Mouse (Mus musculus) neural tube, postnatal 0 days (tissue): ENCODE data around the gene Rgs5. TPM values are rescaled to one million over a fixed set of nuclear protein-coding genes. Genes with fewer than 3 reads are reported as not detected.

Experiments used
- polyA plus RNA-seq: library from polyadenylated mRNA; unstranded; fragments of >200 nt; fragmentation: Nextera tagmentation; extraction: Ambion mirVana; gene quantifications from 2 replicates; pipeline ENCODE4 v1.2.1, GENCODE M21; 2015

Rgs5 gene
- polyA plus RNA-seq, result 13.1 and 16.9 TPM in 2 replicates

GRCm38 (mm10) chr1:169655256-169655655 is at the start of gene Rgs5:
Rgs5 (plus strand) TSS chr1:169655501.

Other genes with a start within 250 kb of the Rgs5 start
- 6.4 and 7.5 TPM in 2 replicates for gene Nuf2, start 124.0 kb upstream of the Rgs5 start, polyA plus RNA-seq
- 102 and 107 TPM in 2 replicates for gene Rgs4, start 92.1 kb downstream of the Rgs5 start, polyA plus RNA-seq